Comparison of ENCODE assay signal across 23 mouse cellular contexts in the genomic region with DNA sequence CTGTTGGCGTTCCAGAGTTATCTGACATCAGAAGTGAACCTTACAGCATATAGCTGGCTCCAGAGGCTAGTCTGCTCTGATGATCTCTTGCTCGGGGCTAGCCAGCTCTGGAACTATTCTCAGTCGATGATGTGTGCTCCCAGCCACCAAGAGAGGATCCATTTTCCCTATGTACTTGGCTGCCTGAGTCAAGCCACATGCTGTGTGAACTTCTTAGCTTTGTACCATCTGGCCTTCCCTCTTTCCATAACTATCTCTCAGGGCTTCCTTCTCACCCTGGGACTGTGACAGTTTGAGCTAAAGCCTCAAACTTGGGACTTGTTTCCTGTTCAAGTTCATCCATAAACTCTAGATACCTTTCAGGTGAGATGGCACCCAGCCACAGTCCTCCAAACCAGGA. TPM values are rescaled to one million over a fixed set of nuclear protein-coding genes. Genes with fewer than 3 reads are reported as not detected.
DNase-seq lines count a peak whose midpoint lies in the region; ATAC-seq and TF ChIP-seq lines count a peak whose summit lies in the region.
"Had no signal": no experiment of that assay in that cellular context is flagged by ENCODE, and none has a peak within 500 bp of the region (broad histone marks: within the 10 kb centered on the region; RNA-seq: fewer than 3 reads in every experiment).

No protein-coding gene starts in this region.

- H3K4me3 ChIP-seq in forebrain, postnatal 0 days (ENCODE audit: low read depth, low read length) = no peak overlapping the region
- no peak overlapping the region for H3K4me3 ChIP-seq in forebrain, embryonic 14.5 days (ENCODE audit: low read depth, low read length)
- no peak overlapping the region for H3K4me3 ChIP-seq in heart, embryonic 11.5 days (ENCODE audit: low read depth, low read length)
- H3K4me3 ChIP-seq: embryonic facial prominence, embryonic 10.5 days; embryonic facial prominence, embryonic 12.5 days; forebrain, embryonic 13.5 days had no signal

- no peaks in the 10 kb centered on the region for H3K9me3 ChIP-seq in forebrain, postnatal 0 days (ENCODE audit: low read length)
- H3K9me3 ChIP-seq in forebrain, embryonic 14.5 days (replicated peaks; ENCODE audit: control insufficient read depth, low read length) = no peaks in the 10 kb centered on the region
- H3K9me3 ChIP-seq in heart, embryonic 11.5 days (replicated peaks; ENCODE audit: control insufficient read depth, low read length) = no peaks in the 10 kb centered on the region
- H3K9me3 ChIP-seq: embryonic facial prominence, embryonic 12.5 days; forebrain, embryonic 13.5 days; G1E had no signal

- no peak for TF ChIP-seq CTCF in forebrain, postnatal 0 days (IDR thresholded peaks at IDR 0.05; ENCODE audit: low read depth)

- H3K4me2 ChIP-seq in forebrain, postnatal 0 days (ENCODE audit: low read depth) = no peak overlapping the region
- H3K4me2 ChIP-seq in forebrain, embryonic 14.5 days (ENCODE audit: low read length) = no peak overlapping the region
- H3K4me2 ChIP-seq in heart, embryonic 11.5 days = no peak overlapping the region
- H3K4me2 ChIP-seq: embryonic facial prominence, embryonic 12.5 days; forebrain, embryonic 13.5 days had no signal

- no peaks in the 10 kb centered on the region for H3K36me3 ChIP-seq in forebrain, postnatal 0 days (ENCODE audit: insufficient read depth)
- no peaks in the 10 kb centered on the region for H3K36me3 ChIP-seq in forebrain, embryonic 14.5 days (ENCODE audit: control insufficient read depth, insufficient read depth, low read length)
- no peaks in the 10 kb centered on the region for H3K36me3 ChIP-seq in heart, embryonic 11.5 days (ENCODE audit: control insufficient read depth, insufficient read depth, low read length)
- H3K36me3 ChIP-seq: embryonic facial prominence, embryonic 10.5 days; embryonic facial prominence, embryonic 12.5 days; G1E had no signal

- H3K27me3 ChIP-seq in forebrain, postnatal 0 days (ENCODE audit: insufficient read depth, low read length) = no peaks in the 10 kb centered on the region
- no peaks in the 10 kb centered on the region for H3K27me3 ChIP-seq in forebrain, embryonic 14.5 days (replicated peaks; ENCODE audit: control insufficient read depth, insufficient read depth, low read length)
- no peaks in the 10 kb centered on the region for H3K27me3 ChIP-seq in heart, embryonic 11.5 days (ENCODE audit: control insufficient read depth, insufficient read depth, low read length)
- H3K27me3 ChIP-seq: forebrain, embryonic 13.5 days; Patski had no signal

- no peak overlapping the region for H3K27ac ChIP-seq in forebrain, postnatal 0 days (ENCODE audit: low read depth, low read length)
- H3K27ac ChIP-seq in forebrain, embryonic 14.5 days (ENCODE audit: low read depth, low read length) = no peak overlapping the region
- H3K27ac ChIP-seq in heart, embryonic 11.5 days (ENCODE audit: low read depth, low read length) = no peak overlapping the region
- H3K27ac ChIP-seq: embryonic facial prominence, embryonic 10.5 days; embryonic facial prominence, embryonic 12.5 days; forebrain, embryonic 13.5 days had no signal

- peak; percentile 54 for ATAC-seq in forebrain, postnatal 0 days
- ATAC-seq in forebrain, embryonic 14.5 days = no peak
- no peak for ATAC-seq in heart, embryonic 11.5 days (replicated peaks; ENCODE audit: insufficient number of reproducible peaks, low FRiP score, low TSS enrichment)
- ATAC-seq: activated CD4-positive, CD25-positive, alpha-beta regulatory T cell, adult 4 months; CD4-positive, CD25-positive, alpha-beta regulatory T cell, adult 4 months; forebrain, embryonic 13.5 days; forebrain, embryonic 16.5 days; Patski had no signal

- DNase-seq in forebrain, postnatal 0 days = peak; percentile 13
- DNase-seq in forebrain, embryonic 14.5 days (ENCODE audit: low spot score) = no peak
- peak; percentile 77 for DNase-seq in heart, adult 11 months
- DNase-seq in brain, adult 2 months (ENCODE audit: low read depth, low spot score) = peak; percentile 28
- DNase-seq: adrenal gland, adult 8-10 months; adrenal gland, postnatal 14 days; adrenal gland, postnatal 36 days; B cell, adult 2 months; cerebellum, adult 11 months; cerebellum, adult 18-20 months; cerebellum, adult 8-10 months; cerebellum, adult 9-11 months; cerebellum, postnatal 25 days had no signal

- no peaks in the 10 kb centered on the region for H3K4me1 ChIP-seq in forebrain, postnatal 0 days (ENCODE audit: insufficient read depth)
- H3K4me1 ChIP-seq in forebrain, embryonic 14.5 days (ENCODE audit: control insufficient read depth, insufficient read depth, low read length) = no peaks in the 10 kb centered on the region
- no peaks in the 10 kb centered on the region for H3K4me1 ChIP-seq in heart, embryonic 11.5 days (ENCODE audit: control insufficient read depth, insufficient read depth, low read length)
- H3K4me1 ChIP-seq: embryonic facial prominence, embryonic 12.5 days had no signal

- WGBS in forebrain, postnatal 0 days = 64% methylated on average over 3 of the region's 3 CpGs
- WGBS in forebrain, embryonic 14.5 days = 79% methylated on average over 3 of the region's 3 CpGs
- 63% methylated on average over 3 of the region's 3 CpGs for WGBS in heart, embryonic 11.5 days (ENCODE audit: insufficient replicate concordance)

- H3K9ac ChIP-seq in forebrain, postnatal 0 days = no peak overlapping the region
- H3K9ac ChIP-seq in forebrain, embryonic 14.5 days (ENCODE audit: low read length) = no peak overlapping the region
- no peak overlapping the region for H3K9ac ChIP-seq in heart, embryonic 11.5 days (ENCODE audit: low read depth, low read length)
- H3K9ac ChIP-seq: embryonic facial prominence, embryonic 12.5 days; forebrain, embryonic 13.5 days had no signal

RNA-seq across cellular contexts. Expression of a gene that starts 16.2 kb away (rescaled TPM):
- total RNA-seq in forebrain, postnatal 0 days (2014; rRNA removed) = 73.6 and 76.3 TPM in 2 replicates
- 52.2 and 67.5 TPM in 2 replicates for polyA plus RNA-seq in forebrain, postnatal 0 days (2015; fragmentation: Nextera tagmentation; extraction: Ambion mirVana)
- polyA plus RNA-seq in forebrain, embryonic 14.5 days (2014; fragmentation: Nextera tagmentation; extraction: Ambion mirVana) = 39.6 and 53.5 TPM in 2 replicates
- polyA plus RNA-seq in heart, embryonic 11.5 days (2014; fragmentation: Nextera tagmentation; extraction: Ambion mirVana) = 68.1 and 83.7 TPM in 2 replicates
- polyA plus RNA-seq: G1E had no signal

RNA-seq across cellular contexts. Expression of a gene that starts 31.2 kb away (rescaled TPM):
- total RNA-seq in forebrain, postnatal 0 days (2014; rRNA removed) = not detected in 2 replicates
- polyA plus RNA-seq in forebrain, postnatal 0 days (2015; fragmentation: Nextera tagmentation; extraction: Ambion mirVana) = 0.12 TPM in 1 of 2 replicates, not detected in the other
- 0.06 TPM in 1 of 2 replicates, not detected in the other for polyA plus RNA-seq in forebrain, embryonic 14.5 days (2014; fragmentation: Nextera tagmentation; extraction: Ambion mirVana)
- not detected in 2 replicates for polyA plus RNA-seq in heart, embryonic 11.5 days (2014; fragmentation: Nextera tagmentation; extraction: Ambion mirVana)
- total RNA-seq: CH12.LX, G1E had no signal
- polyA plus RNA-seq: CD4-positive, CD25-positive, alpha-beta regulatory T cell, adult 4 months; embryonic facial prominence, embryonic 10.5 days; G1E had no signal
